Mouse (Mus musculus) forelimb bud, embryonic 11.5 days (tissue): ENCODE results near the gene Uba7.

Experiments used
- DNase-seq: peaks from one replicate; pipeline ENCODE4 v3.0.0-alpha.2; 2012; ENCODE audit warnings: low read depth, low spot score

Uba7 gene

GRCm38 (mm10) chr9:107961881-107962280 lies 13.4 kb upstream of the Uba7 start:
- no peak for DNase-seq

- no peak for DNase-seq
Measured at GRCm38 (mm10) chr9:107962916-107963315, 12.4 kb upstream of the Uba7 start.

- peak; percentile 86 for DNase-seq
Measured at GRCm38 (mm10) chr9:107963700-107964099, 11.6 kb upstream of the Uba7 start.

- no peak for DNase-seq
Measured at GRCm38 (mm10) chr9:107964681-107965080, 10.6 kb upstream of the Uba7 start.

- no peak for DNase-seq
Measured at GRCm38 (mm10) chr9:107966676-107967075, 8.6 kb upstream of the Uba7 start.

DNA sequence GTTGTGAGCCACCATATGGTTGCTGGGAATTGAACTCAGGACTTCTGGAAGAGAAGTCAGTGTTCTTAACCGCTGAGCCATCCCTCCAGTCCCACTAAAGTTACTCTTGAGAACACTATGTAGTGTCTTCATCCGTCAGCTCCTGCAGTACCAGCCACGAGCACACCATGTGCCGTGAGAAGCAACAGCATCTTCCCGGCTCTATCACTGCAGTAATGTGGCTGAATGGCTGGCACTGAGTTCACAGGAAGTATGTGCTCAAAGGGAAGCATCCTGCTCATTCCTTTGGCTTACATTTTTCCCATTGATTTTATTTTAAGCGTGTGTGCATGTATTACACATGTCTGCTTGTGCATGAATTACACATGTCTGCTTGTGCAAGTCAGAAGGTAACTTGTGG lies 7.9 kb upstream of the Uba7 start:
- no peak for DNase-seq

DNA sequence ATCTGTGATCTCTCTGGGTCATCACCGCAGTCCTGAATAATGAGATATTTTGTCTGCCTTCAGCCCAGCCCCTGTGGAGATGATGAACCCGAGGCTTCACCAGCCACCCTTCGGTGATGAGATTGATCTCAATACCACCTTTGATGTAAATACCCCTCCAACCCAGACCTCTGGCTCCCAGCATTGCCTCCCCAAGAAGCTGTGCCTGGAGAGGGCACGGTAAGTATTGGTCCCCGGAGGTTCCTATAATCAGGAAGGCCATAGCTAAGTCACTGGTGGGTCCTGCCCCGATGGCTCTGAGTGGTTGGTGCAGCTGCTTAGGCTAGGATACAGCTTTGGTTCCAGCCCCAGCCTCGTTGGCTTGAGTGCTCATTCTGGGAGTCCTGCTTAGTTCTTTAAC lies 6.8 kb upstream of the Uba7 start:
- no peak for DNase-seq

DNA sequence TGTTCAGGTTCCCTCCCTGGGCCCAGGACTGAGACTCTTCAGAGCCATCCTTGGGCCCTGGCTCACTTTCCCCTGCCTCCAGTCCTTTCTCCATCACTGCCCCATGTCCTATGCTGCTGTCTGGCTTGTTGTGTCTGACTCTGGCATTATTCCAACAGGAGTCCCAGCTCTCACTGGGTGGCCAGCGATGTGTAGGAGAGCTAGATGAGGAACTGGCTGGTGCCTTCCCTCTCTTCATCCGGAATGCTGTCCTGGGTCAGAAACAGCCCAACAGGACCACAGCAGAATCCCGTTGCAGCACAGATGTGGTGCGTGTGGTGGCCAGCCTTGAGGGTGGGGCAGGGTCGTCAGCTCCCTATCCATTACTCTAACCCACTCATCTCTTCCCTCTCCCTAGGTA lies 5.0 kb upstream of the Uba7 start:
- DNase-seq: no peak

DNA sequence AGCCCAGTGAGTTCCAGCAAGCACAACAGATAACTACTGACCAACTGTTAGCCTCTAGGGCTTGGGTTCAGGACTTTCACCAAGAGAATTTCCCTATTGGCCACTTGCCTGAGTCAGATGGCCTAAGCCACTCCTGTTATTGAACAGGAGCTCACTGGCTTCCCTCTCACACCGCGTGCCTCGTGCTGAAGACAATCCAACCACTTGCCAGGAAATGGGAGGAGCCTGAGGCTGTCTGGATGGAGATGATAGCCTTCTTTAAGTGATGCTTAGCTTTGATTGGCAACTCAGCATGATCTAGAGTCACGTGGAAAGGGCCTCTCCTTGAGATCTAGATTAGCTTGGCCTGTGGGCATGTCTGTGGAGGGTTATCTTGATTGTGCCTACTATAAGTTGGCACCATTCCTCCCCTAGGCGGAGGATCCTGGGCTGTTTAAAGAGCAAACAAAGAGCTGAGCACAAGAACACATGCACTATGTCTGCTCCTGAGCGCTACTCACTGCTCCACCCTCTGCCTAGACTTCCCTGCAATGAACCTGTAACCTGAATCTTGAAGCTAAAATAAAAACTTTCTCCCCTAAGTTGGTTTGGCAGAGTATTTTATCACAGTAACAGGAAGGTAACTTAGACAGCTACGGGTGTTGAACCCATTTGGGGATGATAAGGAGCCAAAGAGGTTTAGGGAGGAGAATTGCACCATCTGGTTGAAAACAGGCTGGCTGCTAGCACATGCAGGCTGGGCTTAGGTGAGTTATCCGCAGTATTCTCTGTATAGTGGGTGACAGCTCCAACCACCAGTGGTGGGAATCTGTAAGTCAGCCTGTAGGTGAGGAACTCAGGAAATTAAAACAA lies 3.4 kb upstream of the Uba7 start:
- no peak for DNase-seq

DNA sequence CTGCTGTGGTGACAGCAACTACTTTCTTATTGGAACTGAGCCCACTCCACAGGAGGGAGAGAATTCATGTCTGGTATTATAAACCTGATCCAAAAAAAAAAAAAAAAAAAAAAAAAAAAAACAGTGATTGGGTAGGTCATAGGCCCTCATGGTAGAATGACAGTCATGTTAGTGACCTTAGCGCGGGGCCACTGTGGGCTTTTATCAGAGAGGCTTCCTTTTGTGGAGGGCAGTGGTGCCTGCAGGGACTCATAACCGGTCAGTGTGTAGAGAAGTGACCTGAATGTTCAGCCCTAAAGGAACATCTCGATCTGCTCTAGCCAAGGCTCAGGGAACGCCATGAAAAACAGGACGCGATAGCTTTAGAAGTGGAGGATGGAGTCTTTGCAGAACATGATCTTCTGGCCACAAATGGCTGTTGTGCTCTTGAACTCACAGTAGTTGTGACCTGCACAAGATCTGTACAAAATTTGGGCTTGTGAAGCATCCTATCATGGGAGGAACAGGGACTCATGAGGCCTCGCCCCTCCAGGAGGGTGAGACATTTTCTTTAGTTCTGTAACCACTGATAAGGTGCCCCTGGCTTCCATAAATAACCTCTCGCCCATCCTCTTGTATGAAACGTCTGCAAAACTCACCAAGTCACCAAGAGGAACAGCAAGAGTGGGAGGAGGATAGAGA lies 674 bp upstream of the Uba7 start:
- DNase-seq: no peak

- no peak for DNase-seq
Measured at GRCm38 (mm10) chr9:107978815-107979214, 3.5 kb downstream of the Uba7 start.

DNA sequence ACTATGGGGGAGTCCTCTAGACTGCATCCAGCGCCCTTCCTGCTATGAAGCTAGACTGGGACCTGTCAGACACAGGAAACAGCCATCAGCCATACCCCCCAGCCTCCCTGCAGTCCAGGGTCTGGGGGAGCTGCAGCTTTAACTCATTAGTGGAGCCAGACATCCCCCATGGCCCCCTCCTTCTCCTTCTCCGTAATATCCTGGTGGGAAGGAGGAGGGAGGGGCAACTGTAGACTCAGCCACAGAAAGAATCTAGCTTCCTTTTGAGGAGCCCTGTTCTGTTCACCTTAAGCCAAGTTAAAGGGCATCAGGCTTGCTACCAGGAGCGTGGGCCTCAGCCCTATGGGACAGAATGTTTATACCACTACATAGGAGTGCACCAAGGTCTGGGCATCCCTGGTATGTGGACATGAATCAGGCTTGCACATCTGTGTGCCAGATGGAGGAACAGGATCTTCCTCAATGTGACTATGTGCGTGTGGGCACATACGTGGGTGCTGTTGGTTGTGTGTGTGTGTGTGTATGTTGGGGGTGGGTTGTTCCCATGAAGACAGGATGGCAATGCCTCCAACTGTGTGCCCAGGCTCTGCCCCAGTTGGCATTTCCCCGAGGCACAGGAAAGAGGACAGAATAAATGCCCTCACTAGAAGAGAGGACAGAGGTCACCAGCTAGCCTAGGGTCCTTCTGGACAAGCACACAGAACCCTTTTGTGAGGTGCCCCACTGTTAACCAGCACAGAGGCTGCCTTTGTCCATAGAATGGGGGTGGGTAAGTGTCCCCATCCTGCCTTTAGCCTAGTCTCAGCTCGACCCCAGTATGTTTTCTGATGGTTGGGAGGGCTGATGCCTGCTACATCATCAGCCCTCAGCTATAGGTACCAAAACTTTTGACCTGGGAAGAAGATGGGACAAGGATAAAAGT lies 6.6 kb downstream of the Uba7 start:
- peak; percentile 92 for DNase-seq

DNA sequence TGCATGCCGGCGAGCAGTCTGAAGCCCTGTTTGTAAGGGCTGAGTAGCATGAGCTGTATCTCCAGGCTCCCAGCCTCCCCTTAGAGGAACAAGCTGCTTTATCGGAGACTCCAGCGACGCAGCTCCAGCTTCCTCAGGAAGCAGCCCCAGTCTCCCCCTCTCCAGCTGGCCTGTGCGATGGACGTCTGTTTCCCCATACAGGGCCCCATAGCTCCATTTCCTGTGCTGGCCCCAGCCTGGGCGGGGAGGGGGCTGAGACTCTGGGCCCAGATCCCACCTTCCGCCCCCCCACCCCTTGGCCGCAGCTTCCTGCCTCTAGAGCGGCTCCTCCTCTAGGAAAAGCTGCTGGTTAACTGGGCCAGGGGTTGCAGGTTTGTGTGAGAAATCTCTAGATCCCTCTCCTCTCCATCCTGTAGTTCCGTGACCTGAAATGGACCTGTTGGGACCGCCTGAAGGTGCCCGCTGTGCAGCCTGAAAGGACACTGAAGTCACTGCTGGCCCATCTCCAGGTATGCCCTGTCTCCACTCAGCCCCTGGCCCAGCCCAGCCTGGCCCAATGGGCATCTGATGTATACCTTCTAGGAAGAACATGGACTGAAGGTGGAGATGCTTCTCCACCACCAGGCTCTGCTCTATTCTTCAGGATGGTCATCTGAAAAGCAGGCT lies 7.5 kb downstream of the Uba7 start, which contains the start of gene Gm20661:
Gene Gm20661, plus strand, starts transcription at position 378 of the 666 bp plus-strand sequence.
- DNase-seq: peak; percentile 92

DNA sequence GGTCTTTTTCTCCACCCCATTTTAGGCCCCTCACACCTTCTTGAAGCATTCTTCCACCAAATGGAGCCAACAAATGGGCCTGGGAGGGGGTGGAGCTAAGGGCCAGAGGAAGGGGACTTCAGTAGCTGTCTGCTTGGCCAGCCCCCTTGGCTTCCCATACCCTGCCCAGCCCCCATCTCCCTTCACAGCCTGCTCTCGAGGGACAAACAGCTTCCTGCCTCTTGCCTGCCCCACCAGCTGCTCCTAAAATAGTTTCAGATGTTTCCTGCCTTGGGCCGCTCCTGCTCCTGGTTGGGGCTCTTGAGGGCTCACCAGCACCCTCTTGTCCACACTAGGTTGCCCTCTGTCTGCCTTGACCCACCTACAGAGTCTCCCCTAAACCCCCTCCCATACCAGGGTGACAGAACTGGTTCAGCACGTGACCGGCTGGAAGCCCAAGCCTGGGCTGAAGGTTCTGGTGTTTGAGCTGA lies 8.2 kb downstream of the Uba7 start:
- DNase-seq: peak; percentile 95

DNA sequence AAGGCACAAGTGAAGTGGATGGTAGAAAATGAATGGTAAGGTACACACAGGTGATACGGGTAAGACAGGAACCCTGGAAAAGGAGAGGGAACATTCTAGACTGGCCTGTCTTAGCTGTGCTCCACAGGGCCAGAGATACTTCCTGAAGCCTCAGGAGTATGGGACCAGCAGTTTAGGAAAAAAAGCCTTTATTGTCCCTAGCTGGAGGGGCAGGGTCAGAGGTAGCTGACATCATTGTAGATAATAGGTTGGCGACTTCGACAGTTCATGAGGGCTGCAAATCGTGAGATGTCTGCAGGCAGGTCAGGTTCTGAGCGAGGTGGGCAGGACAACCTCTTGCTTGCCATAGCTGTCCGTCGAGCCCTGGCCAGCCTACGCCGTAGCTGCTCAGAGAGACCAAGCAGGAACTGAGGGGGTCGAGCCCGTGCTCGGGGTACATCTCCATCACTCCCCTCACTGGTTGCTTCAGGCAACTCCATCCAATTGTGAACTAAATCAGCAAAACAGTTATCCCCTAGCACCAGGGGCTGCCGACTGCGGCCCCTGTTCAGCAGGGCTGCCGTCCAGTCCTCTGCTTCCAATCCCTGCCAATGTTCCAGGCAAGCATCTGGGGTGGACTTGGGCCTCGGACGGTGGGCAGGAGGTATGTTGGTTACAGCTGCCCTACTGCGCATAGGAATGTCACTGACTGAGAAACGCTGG lies 8.9 kb downstream of the Uba7 start:
- DNase-seq: no peak

GRCm38 (mm10) chr9:107984754-107985055 lies 9.4 kb downstream of the Uba7 start:
- DNase-seq: no peak

- DNase-seq: peak; percentile 83
Measured at GRCm38 (mm10) chr9:107985131-107986119, 10.1 kb downstream of the Uba7 start, which contains the start of gene Inka1. Gene Inka1, minus strand, starts transcription at chr9:107985879.

- DNase-seq: peak; percentile 85
Measured at GRCm38 (mm10) chr9:107986376-107986775, 11.1 kb downstream of the Uba7 start.

DNA sequence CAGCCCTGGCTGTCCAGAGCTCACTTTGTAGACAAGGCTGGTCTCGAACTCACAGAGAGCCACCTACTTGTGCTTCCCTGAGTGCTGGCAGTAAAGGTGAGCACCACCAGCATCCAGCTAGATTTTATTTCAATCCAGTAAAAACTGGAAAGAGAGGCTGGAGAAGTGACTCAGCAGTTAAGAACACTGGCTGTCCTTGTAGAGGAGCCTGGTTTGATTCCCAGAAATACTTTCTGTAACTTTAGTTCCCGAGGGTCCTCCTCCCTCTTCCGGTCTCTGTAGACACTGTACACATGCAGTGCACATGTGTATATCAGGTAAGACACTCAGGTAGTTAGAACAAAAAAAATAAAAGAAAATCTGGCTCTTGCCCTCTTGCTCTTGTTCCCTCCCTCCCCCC lies 12.6 kb downstream of the Uba7 start:
- DNase-seq: no peak
